Mouse (Mus musculus) Muller cell, postnatal 12 days (primary cell): ENCODE results near the gene Igf1r.
A peak's percentile ranks its signal among the peaks of the same experiment; 100 is the strongest.
"Not testable (repeated sequence)": the region's sequence is repeated elsewhere in the genome, so short reads cannot be mapped to it uniquely, and the experiment has no call there.

Experiments used
- DNase-seq: peaks from one replicate; pipeline ENCODE4 v3.0.0-alpha.2; 2015; ENCODE audit errors: inconsistent ontology term

The Igf1r gene

GRCm38 (mm10) chr7:68266691-68267090 is 314.1 kb downstream of the Igf1r start:
- peak; percentile 73 for DNase-seq

- no peak for DNase-seq
Observed at GRCm38 (mm10) chr7:68270551-68270950, 317.9 kb downstream of the Igf1r start.

GRCm38 (mm10) chr7:68271816-68272215 is 319.2 kb downstream of the Igf1r start:
- no peak for DNase-seq

- no peak for DNase-seq
Observed at GRCm38 (mm10) chr7:68272607-68273006, 320.0 kb downstream of the Igf1r start.

GRCm38 (mm10) chr7:68273515-68273914 is 320.9 kb downstream of the Igf1r start, which contains the start of gene Fam169b:
Gene Fam169b, plus strand, starts transcription at chr7:68273839.
- DNase-seq: no peak

GRCm38 (mm10) chr7:68274218-68274617 is 321.6 kb downstream of the Igf1r start:
- no peak for DNase-seq

- DNase-seq: no peak
Observed at GRCm38 (mm10) chr7:68274951-68275350, 322.3 kb downstream of the Igf1r start.

- not testable (repeated sequence) for DNase-seq
Observed at GRCm38 (mm10) chr7:68275445-68275837, 322.8 kb downstream of the Igf1r start.

- no peak for DNase-seq
Observed at GRCm38 (mm10) chr7:68275838-68276731, 323.5 kb downstream of the Igf1r start.

- DNase-seq: no peak
Observed at GRCm38 (mm10) chr7:68277054-68277896, 324.6 kb downstream of the Igf1r start.

GRCm38 (mm10) chr7:68277897-68278270 is 325.3 kb downstream of the Igf1r start:
- no peak for DNase-seq

- DNase-seq: no peak
Observed at GRCm38 (mm10) chr7:68278385-68278784, 325.8 kb downstream of the Igf1r start.

GRCm38 (mm10) chr7:68278908-68279307 is 326.3 kb downstream of the Igf1r start:
- no peak for DNase-seq

- no peak for DNase-seq
Observed at GRCm38 (mm10) chr7:68279481-68279880, 326.9 kb downstream of the Igf1r start.

GRCm38 (mm10) chr7:68280352-68280869 is 327.8 kb downstream of the Igf1r start:
- DNase-seq: no peak

GRCm38 (mm10) chr7:68281341-68281740 is 328.7 kb downstream of the Igf1r start:
- DNase-seq: no peak

GRCm38 (mm10) chr7:68282304-68283132 is 329.9 kb downstream of the Igf1r start:
- DNase-seq: no peak

- DNase-seq: not testable (repeated sequence)
Observed at GRCm38 (mm10) chr7:68283133-68283520, 330.5 kb downstream of the Igf1r start.
